In genomic region chr8:122855123-122855522, GRCm38 (mm10) we compare ENCODE assay signal across 36 mouse cellular contexts. TPM values are rescaled to one million over a fixed set of nuclear protein-coding genes. Genes with fewer than 3 reads are reported as not detected.
"Had no signal": no experiment of that assay in that cellular context is flagged by ENCODE, and none has a peak within 500 bp of the region (broad histone marks: within the 10 kb centered on the region; RNA-seq: fewer than 3 reads in every experiment).

No protein-coding gene starts in this region.

- H3K27me3 ChIP-seq: limb, embryonic 13.5 days; limb, embryonic 15.5 days; lung, embryonic 15.5 days; midbrain, embryonic 13.5 days; midbrain, embryonic 15.5 days; neural tube, embryonic 12.5 days had no signal

- ATAC-seq: liver, postnatal 0 days; lung, postnatal 0 days; midbrain, embryonic 13.5 days; midbrain, embryonic 15.5 days; midbrain, embryonic 16.5 days had no signal

- H3K9ac ChIP-seq: limb, embryonic 12.5 days; limb, embryonic 13.5 days; limb, embryonic 15.5 days; liver, embryonic 13.5 days; liver, embryonic 14.5 days; liver, embryonic 15.5 days; liver, postnatal 0 days; lung, embryonic 14.5 days; lung, embryonic 15.5 days; midbrain, embryonic 12.5 days; midbrain, embryonic 13.5 days; midbrain, embryonic 15.5 days; neural tube, embryonic 12.5 days had no signal

- H3K4me3 ChIP-seq: left cerebral cortex, adult 2 months; limb, embryonic 10.5 days; limb, embryonic 12.5 days; limb, embryonic 13.5 days; limb, embryonic 15.5 days; liver, embryonic 13.5 days; liver, embryonic 15.5 days; lung, embryonic 15.5 days; megakaryocyte, embryonic 14.5 days; midbrain, embryonic 10.5 days; midbrain, embryonic 12.5 days; midbrain, embryonic 13.5 days; midbrain, embryonic 15.5 days; myocyte; neural tube, embryonic 12.5 days had no signal

- H3K27ac ChIP-seq: left cerebral cortex, adult 2 months; limb, embryonic 12.5 days; limb, embryonic 13.5 days; limb, embryonic 15.5 days; liver, embryonic 13.5 days; liver, embryonic 14.5 days; liver, embryonic 15.5 days; lung, embryonic 15.5 days; macrophage; midbrain, embryonic 10.5 days; midbrain, embryonic 12.5 days; midbrain, embryonic 13.5 days; midbrain, embryonic 15.5 days; neural tube, embryonic 12.5 days had no signal

- H3K4me2 ChIP-seq: limb, embryonic 12.5 days; limb, embryonic 13.5 days; limb, embryonic 15.5 days; liver, embryonic 11.5 days; liver, embryonic 13.5 days; liver, embryonic 15.5 days; lung, embryonic 14.5 days; lung, embryonic 15.5 days; midbrain, embryonic 11.5 days; midbrain, embryonic 12.5 days; midbrain, embryonic 13.5 days; midbrain, embryonic 15.5 days; neural tube, embryonic 12.5 days had no signal

- H3K36me3 ChIP-seq: limb, embryonic 10.5 days; limb, embryonic 12.5 days; limb, embryonic 13.5 days; limb, embryonic 15.5 days; liver, embryonic 13.5 days; liver, embryonic 15.5 days; lung, embryonic 15.5 days; midbrain, embryonic 10.5 days; midbrain, embryonic 12.5 days; midbrain, embryonic 13.5 days; midbrain, embryonic 15.5 days; neural tube, embryonic 12.5 days had no signal

- H3K9me3 ChIP-seq: limb, embryonic 10.5 days; limb, embryonic 12.5 days; limb, embryonic 13.5 days; limb, embryonic 15.5 days; liver, embryonic 13.5 days; liver, embryonic 15.5 days; lung, embryonic 15.5 days; megakaryocyte, embryonic 14.5 days; midbrain, embryonic 10.5 days; midbrain, embryonic 12.5 days; midbrain, embryonic 13.5 days; midbrain, embryonic 15.5 days; neural tube, embryonic 12.5 days had no signal

- DNase-seq: left cerebral cortex, postnatal 4 days; liver; liver, embryonic 13.5 days; liver, postnatal 0 days; lung, adult 18-20 months; lung, adult 2 months; lung, embryonic 14.5 days; lung, postnatal 10 days; lung, postnatal 14 days; lung, postnatal 36 days; lung, postnatal 4 days; midbrain, embryonic 14.5 days had no signal

RNA-seq across cellular contexts. Expression of gene Cdh15, which starts 7.4 kb away (rescaled TPM):
- total RNA-seq: megakaryocyte progenitor cell, adult 5-6 weeks; megakaryocyte, adult 5-6 weeks; megakaryocyte-erythroid progenitor cell, adult 5-6 weeks; monocyte, adult 5-6 weeks had no signal
- polyA plus RNA-seq: liver, embryonic 14.5 days; liver, postnatal 0 days; lung, embryonic 14.5 days; macrophage had no signal
